8 mouse cellular contexts compared by ENCODE assay signal in genomic region chr5:120502147-120502621, GRCm38 (mm10). TPM values are rescaled to one million over a fixed set of nuclear protein-coding genes. Genes with fewer than 3 reads are reported as not detected.
DNase-seq lines count a peak whose midpoint lies in the region; ATAC-seq lines count a peak whose summit lies in the region.

No protein-coding gene starts in this region.

- intact Hi-C loops in left cerebral cortex, postnatal 4 days (cut with DNase I), result no loop called here

- 0 out of 2 replicates have a peak overlapping the region, but pooled peaks have one; percentile 83 for H3K9ac ChIP-seq in forebrain, embryonic 15.5 days (replicated peaks)
- peak overlapping the region; percentile 78 for H3K9ac ChIP-seq in neural tube, embryonic 15.5 days (replicated peaks)

- ATAC-seq in forebrain, embryonic 15.5 days (replicated peaks), result no peak
- no peak for ATAC-seq in neural tube, embryonic 15.5 days (ENCODE audit: low FRiP score)
- no peak for ATAC-seq in inflammation-experienced regulatory T-cells, adult 6 months

- peaks cover 19% of the 10 kb centered on the region for H3K4me1 ChIP-seq in forebrain, embryonic 15.5 days
- H3K4me1 ChIP-seq in neural tube, embryonic 15.5 days, result peaks cover 29% of the 10 kb centered on the region

- H3K9me3 ChIP-seq in forebrain, embryonic 15.5 days, result no peaks in the 10 kb centered on the region
- no peaks in the 10 kb centered on the region for H3K9me3 ChIP-seq in neural tube, embryonic 15.5 days (replicated peaks)

- H3K4me3 ChIP-seq in forebrain, embryonic 15.5 days, result peak overlapping the region; percentile 90
- peak overlapping the region; percentile 68 for H3K4me3 ChIP-seq in neural tube, embryonic 15.5 days (replicated peaks)

- no peak overlapping the region for H3K27ac ChIP-seq in forebrain, embryonic 15.5 days (replicated peaks)
- H3K27ac ChIP-seq in neural tube, embryonic 15.5 days (replicated peaks), result no peak overlapping the region

- no peaks in the 10 kb centered on the region for H3K27me3 ChIP-seq in forebrain, embryonic 15.5 days
- no peaks in the 10 kb centered on the region for H3K27me3 ChIP-seq in neural tube, embryonic 15.5 days (replicated peaks)

- no peaks in the 10 kb centered on the region for H3K36me3 ChIP-seq in forebrain, embryonic 15.5 days
- peaks cover 7% of the 10 kb centered on the region; the same call in 1 of the 2 replicates for H3K36me3 ChIP-seq in neural tube, embryonic 15.5 days

- WGBS in forebrain, embryonic 15.5 days, result 65% methylated on average over 9 of the region's 9 CpGs
- WGBS in neural tube, embryonic 15.5 days, result 72% methylated on average over 9 of the region's 9 CpGs

- peak; percentile 58 for DNase-seq in cerebellum, adult 9-10 months
- DNase-seq in cerebellum, adult 8-10 months, result no peak
- DNase-seq in 416B (ENCODE audit: low read depth), result peak; percentile 45
- DNase-seq in left cerebral cortex, postnatal 4 days, result peak; percentile 54
- DNase-seq in spleen, postnatal 36 days (ENCODE audit: low spot score in 2 of 2), result no peak

- H3K4me2 ChIP-seq in forebrain, embryonic 15.5 days (replicated peaks), result peak overlapping the region; percentile 94
- H3K4me2 ChIP-seq in neural tube, embryonic 15.5 days, result peak overlapping the region; percentile 83

RNA-seq across cellular contexts. Expression of gene Plbd2, which starts 1.2 kb away (rescaled TPM):
- 24.0 and 25.6 TPM in 2 replicates for polyA plus RNA-seq in forebrain, embryonic 15.5 days (2015; fragmentation: Nextera tagmentation; extraction: Ambion mirVana)
- 10 to 100 TPM; 38.8 to 43.9 TPM for total RNA-seq in left cerebral cortex, postnatal 4 days (2021)
- polyA plus RNA-seq in neural tube, embryonic 15.5 days (2015; fragmentation: Nextera tagmentation; extraction: Ambion mirVana), result 41.8 and 41.9 TPM in 2 replicates
- 1 to 10 TPM; 3.2 to 5.7 (median 3.5) TPM for polyA plus RNA-seq in inflammation-experienced regulatory T-cells, adult 6 months (2017; shearing (Covaris generic))

RNA-seq across cellular contexts. Expression of gene Slc8b1, which starts 8.8 kb away (rescaled TPM):
- 2.2 and 2.4 TPM in 2 replicates for polyA plus RNA-seq in forebrain, embryonic 15.5 days (2015; fragmentation: Nextera tagmentation; extraction: Ambion mirVana)
- total RNA-seq in left cerebral cortex, postnatal 4 days (2021), result 1 to 10 TPM; 3.3 to 4.6 TPM
- polyA plus RNA-seq in neural tube, embryonic 15.5 days (2015; fragmentation: Nextera tagmentation; extraction: Ambion mirVana), result 2.8 and 4.4 TPM in 2 replicates
- 10 to 100 TPM in 1 of 3 experiments, 1 to 10 TPM in 2; 6.1 to 14.5 (median 7.3) TPM for polyA plus RNA-seq in inflammation-experienced regulatory T-cells, adult 6 months (2017; shearing (Covaris generic))

RNA-seq across cellular contexts. Expression of gene Sds, which starts 25.9 kb away (rescaled TPM):
- polyA plus RNA-seq in forebrain, embryonic 15.5 days (2015; fragmentation: Nextera tagmentation; extraction: Ambion mirVana), result not detected in 2 replicates
- total RNA-seq in left cerebral cortex, postnatal 4 days (2021), result not detected
- not detected in 2 replicates for polyA plus RNA-seq in neural tube, embryonic 15.5 days (2015; fragmentation: Nextera tagmentation; extraction: Ambion mirVana)
- not detected for polyA plus RNA-seq in inflammation-experienced regulatory T-cells, adult 6 months (2017; shearing (Covaris generic))

RNA-seq across cellular contexts. Expression of gene Sdsl, which starts 29.6 kb away (rescaled TPM):
- 2.3 and 2.6 TPM in 2 replicates for polyA plus RNA-seq in forebrain, embryonic 15.5 days (2015; fragmentation: Nextera tagmentation; extraction: Ambion mirVana)
- 1 to 10 TPM; 2.4 to 3.7 TPM for total RNA-seq in left cerebral cortex, postnatal 4 days (2021)
- 7.9 TPM in 2 replicates for polyA plus RNA-seq in neural tube, embryonic 15.5 days (2015; fragmentation: Nextera tagmentation; extraction: Ambion mirVana)
- not detected for polyA plus RNA-seq in inflammation-experienced regulatory T-cells, adult 6 months (2017; shearing (Covaris generic))

Comparison
In these comparisons a context has a peak if more than half of its experiments do, and no peak if none do; other contexts are left out.
1. DNase-seq: peak in cerebellum, adult 9-10 months (single experiment), 416B (single experiment) and left cerebral cortex, postnatal 4 days (single experiment); none in cerebellum, adult 8-10 months (single experiment) and spleen, postnatal 36 days (0 of 2).